Mouse (Mus musculus): ENCODE measurements around the gene Herc4. TPM values are rescaled to one million over a fixed set of nuclear protein-coding genes. Genes with fewer than 3 reads are reported as not detected.
A peak's percentile ranks its signal among the peaks of the same experiment; 100 is the strongest.

Herc4 gene
- 39.7 and 40.8 TPM in 2 replicates for polyA plus RNA-seq (2015; fragmentation: Nextera tagmentation; extraction: Ambion mirVana)

DNA sequence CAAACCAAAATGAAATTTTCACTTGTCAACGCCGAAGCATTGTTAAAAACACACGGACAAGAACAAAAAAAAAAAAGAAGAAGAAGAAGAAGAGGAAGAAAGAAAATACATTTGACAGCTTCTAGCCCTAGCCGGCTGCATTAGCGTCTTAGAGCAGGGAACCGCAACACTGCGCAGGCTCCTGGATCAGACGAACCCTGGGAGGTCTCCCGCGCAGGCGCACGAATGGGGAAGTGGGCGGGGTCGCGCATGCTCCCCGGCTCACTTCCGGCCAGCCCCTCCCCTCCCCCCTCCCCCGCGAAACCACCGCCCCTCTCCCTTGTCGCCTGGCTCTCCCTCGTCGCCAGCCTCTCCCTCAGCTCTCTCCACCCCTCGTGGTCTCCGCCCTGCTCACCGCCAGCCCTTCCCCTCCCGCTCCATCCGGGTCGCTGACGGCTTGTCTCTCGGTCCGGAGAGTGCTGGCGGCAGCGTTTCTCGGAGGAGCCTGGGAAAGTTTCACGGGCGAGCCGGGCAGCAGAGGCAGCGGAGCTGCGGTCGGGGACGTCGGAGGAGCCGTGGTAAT, at the start of gene Herc4:
Gene Herc4, plus strand, starts transcription at position 318 of the 562 bp plus-strand sequence.
- Histone ChIP-seq H3K4me2 (peak within 1 kb of the TSS; percentile 63), H3K4me3 (peak within 1 kb of the TSS; percentile 95), H3K27ac (peak within 1 kb of the TSS; percentile 97), H3K9me3 (no peaks in the 10 kb centered on the region), H3K9ac (peak within 1 kb of the TSS; percentile 96), H3K4me1 (peaks cover 11% of the 10 kb centered on the region), H3K27me3 (no peaks in the 10 kb centered on the region), H3K36me3 (no peaks in the 10 kb centered on the region)
- WGBS = under 1% methylated on average over 42 of the region's 44 CpGs
- peak; percentile 99 for ATAC-seq (ENCODE audit: insufficient number of reproducible peaks, insufficient read depth, low FRiP score, low TSS enrichment, low read depth)

DNA sequence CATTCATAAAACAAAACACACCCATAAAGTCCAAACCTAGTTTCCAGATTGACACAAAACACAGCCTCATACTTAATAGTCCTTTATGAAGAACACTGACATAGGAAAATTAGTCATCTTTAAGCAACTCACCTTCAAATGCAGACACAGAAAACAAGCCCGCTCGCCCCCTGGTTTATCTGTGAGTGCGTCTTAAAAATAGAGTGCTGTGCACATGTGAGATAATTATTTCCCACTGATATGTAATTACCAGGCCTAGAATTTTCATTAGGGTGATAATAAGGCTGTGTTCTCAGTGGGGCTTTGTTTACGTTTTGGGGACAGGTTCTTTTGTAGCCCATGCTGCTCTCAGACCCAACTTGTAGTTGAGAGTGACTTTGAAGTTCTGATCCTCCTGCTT, 44.6 kb upstream of the Herc4 start:
- ATAC-seq (ENCODE audit: insufficient number of reproducible peaks, insufficient read depth, low FRiP score, low TSS enrichment, low read depth) = no peak
- WGBS = 88% methylated on average over 4 of the region's 4 CpGs
- Histone ChIP-seq H3K9me3 (no peaks in the 10 kb centered on the region), H3K4me3 (no peak overlapping the region), H3K36me3 (no peaks in the 10 kb centered on the region), H3K27me3 (no peaks in the 10 kb centered on the region), H3K4me2 (no peak overlapping the region), H3K9ac (no peak overlapping the region), H3K4me1 (no peaks in the 10 kb centered on the region), H3K27ac (no peak overlapping the region)

DNA sequence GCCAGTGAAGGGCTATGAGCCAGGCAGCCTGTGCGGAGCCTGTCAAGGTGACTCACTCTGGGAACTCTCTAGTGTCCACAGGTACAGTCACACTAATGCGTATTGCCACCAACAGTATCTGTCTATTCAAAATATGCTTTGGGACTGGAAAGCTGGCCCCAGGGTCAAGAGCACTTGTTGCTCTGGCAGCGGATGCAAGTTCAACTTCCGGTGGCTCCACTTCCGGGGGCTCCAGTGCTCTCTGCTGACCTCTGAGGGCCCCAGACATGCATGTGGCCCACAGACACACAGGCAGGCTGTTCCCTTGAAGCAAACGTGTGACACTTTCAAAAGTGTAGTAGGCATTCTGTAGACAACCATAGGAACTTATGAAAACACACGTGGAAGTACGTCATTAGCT, 42.1 kb upstream of the Herc4 start:
- no peak for ATAC-seq (ENCODE audit: insufficient number of reproducible peaks, insufficient read depth, low FRiP score, low TSS enrichment, low read depth)
- WGBS = 77% methylated on average over 8 of the region's 8 CpGs
- H3K4me1 ChIP-seq = no peaks in the 10 kb centered on the region

DNA sequence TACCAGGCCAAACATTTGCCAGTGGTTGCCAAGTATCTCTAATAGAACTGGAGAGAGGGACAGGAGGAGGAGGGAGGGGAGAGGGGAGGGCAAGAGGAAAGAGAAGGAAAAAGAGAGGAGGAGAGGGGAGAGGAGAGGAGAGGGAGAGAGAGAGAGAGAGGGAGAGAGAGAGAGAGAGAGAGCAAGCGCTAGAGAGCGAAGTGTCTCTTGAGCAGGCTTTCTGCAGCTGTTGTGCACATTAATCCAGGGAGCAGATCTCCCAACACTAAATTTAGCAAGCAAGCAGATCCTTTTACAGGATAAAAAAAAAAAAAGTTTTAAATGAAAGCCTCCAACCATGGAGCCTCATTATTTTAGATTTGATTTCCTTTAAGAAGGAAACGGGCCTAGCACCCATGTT, 40.6 kb upstream of the Herc4 start:
- WGBS = 73% methylated on average over 3 of the region's 3 CpGs
- no peaks in the 10 kb centered on the region for H3K4me1 ChIP-seq
- ATAC-seq (ENCODE audit: insufficient number of reproducible peaks, insufficient read depth, low FRiP score, low TSS enrichment, low read depth) = no peak
- no peaks in the 10 kb centered on the region for H3K27me3 ChIP-seq
- no peak overlapping the region for H3K4me2 ChIP-seq
- H3K4me3 ChIP-seq = no peak overlapping the region
- H3K9ac ChIP-seq = no peak overlapping the region
- H3K27ac ChIP-seq = no peak overlapping the region
- H3K9me3 ChIP-seq = no peaks in the 10 kb centered on the region
- no peaks in the 10 kb centered on the region for H3K36me3 ChIP-seq

More for the DNA sequence above, 42.1 kb upstream of the Herc4 start:
- Histone ChIP-seq H3K4me2 (no peak overlapping the region), H3K9ac (no peak overlapping the region), H3K27ac (no peak overlapping the region), H3K27me3 (no peaks in the 10 kb centered on the region), H3K36me3 (no peaks in the 10 kb centered on the region), H3K4me3 (no peak overlapping the region), H3K9me3 (no peaks in the 10 kb centered on the region)

DNA sequence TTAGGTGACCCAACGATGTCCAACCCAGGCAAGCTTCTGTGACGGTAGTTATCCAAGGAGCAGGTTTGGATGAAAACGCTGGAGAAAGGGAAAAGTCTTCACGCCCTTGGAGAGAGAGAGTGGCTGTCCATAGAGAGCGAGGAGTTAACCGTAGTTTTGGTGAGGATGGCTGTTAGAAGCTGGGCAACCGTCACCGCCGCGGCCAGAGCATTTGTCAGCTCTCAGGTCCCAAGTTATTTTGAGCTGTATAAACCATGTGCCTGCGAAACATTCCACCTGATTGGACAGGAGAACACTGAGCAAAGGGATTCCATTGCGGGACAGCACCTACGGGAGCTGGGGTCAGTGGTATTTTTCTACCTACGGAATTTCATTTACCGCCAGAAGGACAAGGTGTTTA, 39.9 kb upstream of the Herc4 start, which contains the start of gene Mypn:
Gene Mypn, minus strand, starts transcription at position 225 of the 400 bp plus-strand sequence.
- Histone ChIP-seq H3K27ac (no peak within 1 kb of the TSS), H3K4me2 (no peak within 1 kb of the TSS), H3K9ac (no peak within 1 kb of the TSS), H3K27me3 (no peaks in the 10 kb centered on the region), H3K36me3 (no peaks in the 10 kb centered on the region), H3K9me3 (no peaks in the 10 kb centered on the region), H3K4me1 (no peaks in the 10 kb centered on the region), H3K4me3 (no peak within 1 kb of the TSS)
- 88% methylated on average over 15 of the region's 15 CpGs for WGBS
- ATAC-seq (ENCODE audit: insufficient number of reproducible peaks, insufficient read depth, low FRiP score, low TSS enrichment, low read depth) = no peak

DNA sequence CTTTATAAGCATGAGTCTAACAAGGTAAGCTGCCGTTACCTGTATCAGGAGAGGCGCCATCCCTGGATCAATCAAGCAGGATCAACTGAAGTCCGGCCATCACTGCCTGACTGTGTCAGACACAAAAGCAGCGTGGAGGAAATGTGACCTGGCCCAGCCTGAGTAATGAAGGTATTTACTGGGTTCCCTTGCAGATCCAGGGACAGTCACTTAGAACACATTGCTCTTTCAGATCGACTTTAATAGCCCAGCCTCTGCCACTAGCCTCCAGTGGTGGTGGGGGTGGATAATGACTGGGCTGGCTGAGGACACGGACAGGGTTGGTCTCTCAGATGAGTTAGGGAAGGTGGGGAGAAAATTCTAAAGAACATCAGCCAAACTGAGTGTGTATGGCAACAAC, 34.7 kb upstream of the Herc4 start:
- Histone ChIP-seq H3K4me1 (no peaks in the 10 kb centered on the region), H3K27ac (no peak overlapping the region), H3K4me3 (no peak overlapping the region), H3K9me3 (no peaks in the 10 kb centered on the region), H3K36me3 (no peaks in the 10 kb centered on the region), H3K27me3 (no peaks in the 10 kb centered on the region), H3K4me2 (no peak overlapping the region), H3K9ac (no peak overlapping the region)
- 50% methylated on average over 6 of the region's 6 CpGs for WGBS
- no peak for ATAC-seq (ENCODE audit: insufficient number of reproducible peaks, insufficient read depth, low FRiP score, low TSS enrichment, low read depth)

DNA sequence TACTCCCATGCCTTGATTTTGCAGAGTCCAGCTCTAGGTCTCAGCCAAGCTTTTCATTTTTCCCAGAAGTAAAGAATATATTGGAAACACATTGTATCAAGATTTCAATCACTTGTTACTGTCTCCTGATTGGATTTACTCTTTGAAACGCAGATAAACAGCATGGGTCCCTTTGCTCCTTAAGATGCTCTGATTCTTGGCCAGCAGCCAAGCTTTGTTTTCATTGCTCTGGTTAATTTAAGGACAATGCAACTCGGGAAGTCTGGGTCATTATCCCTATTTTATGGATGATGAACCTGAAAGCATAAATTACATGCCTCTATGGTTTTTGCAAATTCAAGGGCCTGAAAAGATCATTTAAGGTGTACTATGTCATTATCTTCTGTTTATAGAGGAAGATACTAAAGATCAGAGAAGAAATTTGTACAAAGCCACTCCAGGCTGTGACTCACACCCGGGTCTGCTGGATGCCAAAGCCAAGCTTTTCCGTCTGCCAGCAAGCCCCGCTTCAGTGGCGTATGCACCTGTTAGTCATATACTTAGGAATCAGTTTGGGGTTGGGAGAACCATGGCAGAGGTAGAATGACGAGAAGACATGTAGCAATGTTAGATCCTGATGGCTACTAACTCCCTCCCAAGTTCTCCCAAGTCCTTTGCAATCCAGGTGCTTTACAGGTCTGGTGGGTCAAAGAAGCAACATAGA, 22.4 kb upstream of the Herc4 start:
- Histone ChIP-seq H3K27ac (no peak overlapping the region), H3K36me3 (no peaks in the 10 kb centered on the region), H3K9me3 (no peaks in the 10 kb centered on the region), H3K4me3 (no peak overlapping the region), H3K9ac (no peak overlapping the region), H3K27me3 (no peaks in the 10 kb centered on the region), H3K4me1 (no peaks in the 10 kb centered on the region), H3K4me2 (no peak overlapping the region)
- no peak for ATAC-seq (ENCODE audit: insufficient number of reproducible peaks, insufficient read depth, low FRiP score, low TSS enrichment, low read depth)
- WGBS = 58% methylated on average over 7 of the region's 7 CpGs

DNA sequence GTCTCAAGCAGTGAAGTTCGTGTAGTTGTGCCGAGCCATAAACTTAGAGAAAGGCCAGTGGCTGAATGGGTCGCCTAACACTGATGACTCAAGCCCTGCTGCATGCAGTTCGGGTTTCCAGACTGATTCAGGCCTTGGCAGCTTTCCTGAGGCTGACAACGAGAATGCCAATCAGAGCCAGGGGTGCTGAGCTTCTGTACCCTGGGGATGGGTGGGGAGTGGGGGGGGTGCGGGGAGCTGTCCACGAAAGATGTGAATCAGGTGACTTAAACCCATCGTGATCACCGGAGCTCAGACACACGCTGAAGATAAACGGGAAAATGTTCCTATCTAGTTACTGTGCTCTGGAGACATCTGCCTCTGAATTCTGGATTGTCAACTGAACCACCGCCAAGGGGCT, 19.3 kb upstream of the Herc4 start:
- no peak overlapping the region for H3K27ac ChIP-seq
- 69% methylated on average over 12 of the region's 12 CpGs for WGBS

DNA sequence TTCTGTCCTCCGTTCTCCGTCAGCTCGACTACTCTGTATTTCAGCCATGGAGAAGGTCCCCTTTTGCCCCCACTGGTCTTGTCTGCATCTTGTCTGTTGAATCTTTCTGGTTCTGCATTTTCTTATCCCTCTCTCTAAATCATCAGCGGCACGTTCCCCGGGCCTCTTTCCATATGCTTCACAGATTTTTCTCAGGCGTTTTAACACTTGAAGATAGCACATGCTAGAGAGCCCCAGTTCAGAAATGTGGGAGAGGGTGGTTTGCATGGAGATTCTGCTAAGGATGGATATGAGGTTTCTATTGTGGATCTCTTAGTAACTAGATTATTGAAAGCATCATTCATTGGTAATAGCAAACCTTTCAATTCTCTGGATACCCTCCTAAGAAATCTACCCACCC, 13.3 kb upstream of the Herc4 start:
- no peaks in the 10 kb centered on the region for H3K36me3 ChIP-seq
- no peak overlapping the region for H3K9ac ChIP-seq
- no peak overlapping the region for H3K27ac ChIP-seq
- no peak overlapping the region for H3K4me2 ChIP-seq
- WGBS = 76% methylated on average over 7 of the region's 7 CpGs
- no peak for ATAC-seq (ENCODE audit: insufficient number of reproducible peaks, insufficient read depth, low FRiP score, low TSS enrichment, low read depth)
- no peaks in the 10 kb centered on the region for H3K9me3 ChIP-seq
- no peaks in the 10 kb centered on the region for H3K27me3 ChIP-seq
- H3K4me1 ChIP-seq = no peaks in the 10 kb centered on the region
- H3K4me3 ChIP-seq = no peak overlapping the region

More for the DNA sequence above, 19.3 kb upstream of the Herc4 start:
- no peak for ATAC-seq (ENCODE audit: insufficient number of reproducible peaks, insufficient read depth, low FRiP score, low TSS enrichment, low read depth)
- H3K36me3 ChIP-seq = no peaks in the 10 kb centered on the region
- H3K4me3 ChIP-seq = no peak overlapping the region
- H3K4me2 ChIP-seq = no peak overlapping the region
- no peaks in the 10 kb centered on the region for H3K27me3 ChIP-seq
- no peak overlapping the region for H3K9ac ChIP-seq
- H3K4me1 ChIP-seq = no peaks in the 10 kb centered on the region
- H3K9me3 ChIP-seq = no peaks in the 10 kb centered on the region

DNA sequence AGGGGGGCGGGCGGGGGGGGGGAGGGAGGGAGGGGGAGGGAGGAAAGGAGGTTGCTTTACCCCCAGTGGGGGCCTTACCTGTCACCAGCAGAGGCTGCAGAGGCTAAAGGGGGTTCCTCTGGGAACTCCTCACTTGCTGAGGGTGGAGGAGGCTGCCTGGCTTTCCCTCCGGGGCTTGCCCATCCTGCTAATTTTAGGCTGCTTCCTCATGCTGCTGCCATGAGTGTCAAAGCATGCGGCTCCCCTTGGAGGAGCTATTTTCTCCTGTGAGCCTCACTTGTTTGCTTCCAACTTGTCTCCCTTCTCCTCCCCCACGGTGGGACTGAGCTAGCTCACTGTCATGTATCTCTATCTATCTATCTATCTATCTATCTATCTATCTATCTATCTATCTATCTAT, 12.8 kb upstream of the Herc4 start:
- WGBS = 37% methylated on average over 3 of the region's 5 CpGs
- Histone ChIP-seq H3K4me3 (no peak overlapping the region), H3K27ac (no peak overlapping the region), H3K4me1 (no peaks in the 10 kb centered on the region), H3K9ac (no peak overlapping the region), H3K36me3 (no peaks in the 10 kb centered on the region), H3K4me2 (no peak overlapping the region), H3K9me3 (no peaks in the 10 kb centered on the region), H3K27me3 (no peaks in the 10 kb centered on the region)
- no peak for ATAC-seq (ENCODE audit: insufficient number of reproducible peaks, insufficient read depth, low FRiP score, low TSS enrichment, low read depth)

DNA sequence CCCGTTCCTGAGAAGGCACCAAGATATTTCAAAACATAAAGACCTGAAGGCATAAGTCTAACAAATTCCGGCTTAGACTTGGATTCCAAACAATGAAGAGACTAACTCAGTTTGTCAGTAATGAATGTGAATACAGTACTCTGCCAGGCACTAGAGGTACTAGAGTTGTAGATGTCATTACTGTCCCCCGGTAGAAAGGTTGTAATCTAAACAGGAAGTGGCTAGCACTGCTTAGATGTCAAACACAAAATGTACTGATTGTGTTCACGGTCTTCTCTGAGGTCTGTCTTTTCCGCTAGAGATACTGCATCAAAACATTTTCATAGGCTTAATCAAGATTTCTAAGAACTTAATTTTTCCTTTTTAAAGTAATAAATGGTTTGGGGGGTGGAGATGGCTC, 12.0 kb upstream of the Herc4 start:
- Histone ChIP-seq H3K4me1 (no peaks in the 10 kb centered on the region), H3K9ac (no peak overlapping the region), H3K36me3 (no peaks in the 10 kb centered on the region), H3K27me3 (no peaks in the 10 kb centered on the region), H3K4me2 (no peak overlapping the region), H3K4me3 (no peak overlapping the region), H3K27ac (no peak overlapping the region), H3K9me3 (no peaks in the 10 kb centered on the region)
- no peak for ATAC-seq (ENCODE audit: insufficient number of reproducible peaks, insufficient read depth, low FRiP score, low TSS enrichment, low read depth)
- WGBS = 72% methylated on average over 5 of the region's 5 CpGs

DNA sequence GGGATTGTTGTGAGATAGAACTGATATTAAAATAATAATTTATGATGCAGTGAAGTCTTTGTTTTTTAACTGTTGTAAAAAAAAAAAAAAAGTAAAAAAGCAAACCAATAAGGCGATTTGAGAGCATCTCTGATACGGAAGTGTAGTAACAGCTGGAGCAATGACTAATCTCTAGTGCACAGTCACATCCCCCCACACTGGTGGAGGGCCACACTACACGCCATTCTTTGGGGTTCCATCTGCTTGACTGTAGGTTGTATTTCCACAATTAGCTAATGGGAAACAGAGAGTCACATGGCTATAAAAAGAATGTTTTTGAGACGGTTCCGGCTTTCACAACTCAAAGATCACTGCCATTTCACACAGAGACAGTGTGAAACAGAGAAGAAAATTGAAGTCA, 9.5 kb upstream of the Herc4 start:
- no peaks in the 10 kb centered on the region for H3K4me1 ChIP-seq
- no peaks in the 10 kb centered on the region for H3K9me3 ChIP-seq
- no peak overlapping the region for H3K4me2 ChIP-seq
- no peak overlapping the region for H3K4me3 ChIP-seq
- ATAC-seq (ENCODE audit: insufficient number of reproducible peaks, insufficient read depth, low FRiP score, low TSS enrichment, low read depth) = no peak
- H3K27ac ChIP-seq = no peak overlapping the region
- no peaks in the 10 kb centered on the region for H3K27me3 ChIP-seq
- WGBS = 63% methylated on average over 5 of the region's 5 CpGs
- no peak overlapping the region for H3K9ac ChIP-seq
- no peaks in the 10 kb centered on the region for H3K36me3 ChIP-seq
